Mouse (Mus musculus) erythroblast, adult 5-6 weeks (primary cell): ENCODE data around the gene Trim25. TPM values are rescaled to one million over a fixed set of nuclear protein-coding genes. Genes with fewer than 3 reads are reported as not detected.
A peak's percentile ranks its signal among the peaks of the same experiment; 100 is the strongest.
"Not testable (repeated sequence)": the region's sequence is repeated elsewhere in the genome, so short reads cannot be mapped to it uniquely, and the experiment has no call there.

ENCODE experiments used
- ATAC-seq: replicated peaks from 2 replicates; pipeline ENCODE4 v1.8.0; 2016; ENCODE audit warnings: moderate number of reproducible peaks, mild to moderate bottlenecking, moderate TSS enrichment, inconsistent platforms; ENCODE audit not compliant: poor library complexity, low FRiP score, severe bottlenecking
- total RNA-seq, 2 experiments: library from RNA; stranded (forward) in 1 of 2; stranded (reverse) in 1 of 2; fragments of 150-400 nt in 1 of 2; fragments of 200-764, 138-1000 nt in 1 of 2; gene quantifications; 2 replicates each; pipeline versions ENCODE4 v1.2.3 to v1.2.4; 2015 to 2017; ENCODE audit warnings: low replicate concordance in 2 of 2

Trim25 gene
- total RNA-seq, 2 experiments from 2014 or later: 16.4 to 19.8 TPM

GRCm38 (mm10) chr11:89020681-89021305, 21.6 kb downstream of the Trim25 start:
- ATAC-seq: no peak

GRCm38 (mm10) chr11:89021687-89022086, 22.5 kb downstream of the Trim25 start:
- no peak for ATAC-seq

GRCm38 (mm10) chr11:89022120-89022731, 23.1 kb downstream of the Trim25 start:
- no peak for ATAC-seq

- no peak for ATAC-seq
Measured at GRCm38 (mm10) chr11:89023477-89023876, 24.3 kb downstream of the Trim25 start.

GRCm38 (mm10) chr11:89024181-89024881, 25.2 kb downstream of the Trim25 start:
- no peak for ATAC-seq

- ATAC-seq: no peak
Measured at GRCm38 (mm10) chr11:89025603-89026002, 26.4 kb downstream of the Trim25 start.

GRCm38 (mm10) chr11:89026117-89026516, 26.9 kb downstream of the Trim25 start:
- ATAC-seq: no peak

- ATAC-seq: no peak
Measured at GRCm38 (mm10) chr11:89027955-89028361, 28.8 kb downstream of the Trim25 start.

GRCm38 (mm10) chr11:89028871-89029405, 29.8 kb downstream of the Trim25 start:
- no peak for ATAC-seq

GRCm38 (mm10) chr11:89030552-89030951, 31.4 kb downstream of the Trim25 start:
- ATAC-seq: no peak

GRCm38 (mm10) chr11:89031189-89031588, 32.0 kb downstream of the Trim25 start:
- ATAC-seq: no peak

- no peak for ATAC-seq
Measured at GRCm38 (mm10) chr11:89034592-89034991, 35.4 kb downstream of the Trim25 start.

- no peak for ATAC-seq
Measured at GRCm38 (mm10) chr11:89035552-89035951, 36.4 kb downstream of the Trim25 start.

- ATAC-seq: no peak
Measured at GRCm38 (mm10) chr11:89038496-89038895, 39.3 kb downstream of the Trim25 start.

- ATAC-seq: peak; percentile 86
Measured at GRCm38 (mm10) chr11:89039325-89039724, 40.1 kb downstream of the Trim25 start.

- not testable (repeated sequence) for ATAC-seq
Measured at GRCm38 (mm10) chr11:89041073-89041472, 41.9 kb downstream of the Trim25 start.

- ATAC-seq: no peak
Measured at GRCm38 (mm10) chr11:89043046-89043445, 43.9 kb downstream of the Trim25 start.

- ATAC-seq: not testable (repeated sequence)
Measured at GRCm38 (mm10) chr11:89045501-89045900, 46.3 kb downstream of the Trim25 start.

- ATAC-seq: no peak
Measured at GRCm38 (mm10) chr11:89046021-89046420, 46.8 kb downstream of the Trim25 start.

- ATAC-seq: no peak
Measured at GRCm38 (mm10) chr11:89051767-89052166, 52.6 kb downstream of the Trim25 start.
